Comparison of ENCODE assay signal across 24 mouse cellular contexts in genomic region chr10:96841956-96842355, GRCm38 (mm10).
"Had no signal": no experiment of that assay in that cellular context is flagged by ENCODE, and none has a peak within 500 bp of the region (broad histone marks: within the 10 kb centered on the region; RNA-seq: fewer than 3 reads in every experiment).

No protein-coding gene starts in this region.

- DNase-seq: kidney, postnatal 10 days; kidney, postnatal 36 days; layer of hippocampus, postnatal 36 days; left cerebral cortex, postnatal 4 days; lung, adult 18-20 months; lung, postnatal 10 days; lung, postnatal 36 days; right cerebral cortex, postnatal 4 days; thymus, adult 2 months; thymus, postnatal 14 days; thymus, postnatal 4 days had no signal

- H3K4me1 ChIP-seq: kidney, embryonic 15.5 days; limb, embryonic 12.5 days; limb, embryonic 15.5 days; liver, embryonic 12.5 days; liver, embryonic 15.5 days; lung, embryonic 15.5 days; megakaryocyte, embryonic 14.5 days; neural tube, embryonic 13.5 days had no signal

- H3K4me3 ChIP-seq: kidney, embryonic 15.5 days; left cerebral cortex, adult 2 months; limb, embryonic 12.5 days; limb, embryonic 15.5 days; liver, embryonic 12.5 days; liver, embryonic 15.5 days; lung, embryonic 15.5 days; megakaryocyte, embryonic 14.5 days; midbrain, embryonic 10.5 days; midbrain, embryonic 13.5 days; myocyte; neural tube, embryonic 13.5 days had no signal

- H3K27me3 ChIP-seq: kidney, embryonic 15.5 days; limb, embryonic 12.5 days; limb, embryonic 15.5 days; liver, embryonic 12.5 days; liver, embryonic 15.5 days; lung, embryonic 15.5 days; megakaryocyte, embryonic 14.5 days; midbrain, embryonic 13.5 days; neural tube, embryonic 13.5 days had no signal

- H3K27ac ChIP-seq: kidney, embryonic 15.5 days; left cerebral cortex, adult 2 months; limb, embryonic 12.5 days; limb, embryonic 15.5 days; liver, embryonic 12.5 days; liver, embryonic 15.5 days; lung, embryonic 15.5 days; midbrain, embryonic 10.5 days; midbrain, embryonic 13.5 days; neural tube, embryonic 13.5 days; stomach, postnatal 0 days had no signal
